Mouse (Mus musculus): ENCODE data around the gene Ryk.

DNA sequence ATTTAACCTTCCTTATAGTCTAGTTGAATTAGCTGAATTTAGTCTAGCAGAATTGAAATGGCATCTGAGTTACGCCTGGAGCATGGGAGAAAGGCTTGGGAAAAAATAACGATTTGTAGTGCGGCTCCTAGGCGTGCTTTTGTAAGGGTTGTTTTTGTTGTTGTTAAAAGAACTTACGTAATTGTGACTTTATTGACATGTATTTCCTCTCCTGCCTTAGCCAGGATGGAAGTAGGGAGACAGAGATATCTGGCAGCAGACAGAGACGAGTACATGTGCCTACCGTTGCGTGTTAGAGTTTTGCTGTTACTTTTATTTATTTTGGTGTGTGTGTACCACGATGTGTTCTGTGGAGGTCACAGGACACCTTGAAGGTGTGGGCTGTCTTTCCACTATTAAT is 1.6 kb downstream of the Ryk start:
- TF ChIP-seq CTCF (conservative IDR thresholded peaks at IDR 0.05; ENCODE audit: insufficient read depth, insufficient read length, low read depth, low read length) (no peak), POLR2A (IDR thresholded peaks at IDR 0.05; ENCODE audit: low read depth, low read length) (no peak)
